Mouse (Mus musculus): ENCODE measurements around the gene AI413582. TPM values are rescaled to one million over a fixed set of nuclear protein-coding genes. Genes with fewer than 3 reads are reported as not detected.

Gene AI413582
- polyA plus RNA-seq, 1 experiment: 98.9 TPM

DNA sequence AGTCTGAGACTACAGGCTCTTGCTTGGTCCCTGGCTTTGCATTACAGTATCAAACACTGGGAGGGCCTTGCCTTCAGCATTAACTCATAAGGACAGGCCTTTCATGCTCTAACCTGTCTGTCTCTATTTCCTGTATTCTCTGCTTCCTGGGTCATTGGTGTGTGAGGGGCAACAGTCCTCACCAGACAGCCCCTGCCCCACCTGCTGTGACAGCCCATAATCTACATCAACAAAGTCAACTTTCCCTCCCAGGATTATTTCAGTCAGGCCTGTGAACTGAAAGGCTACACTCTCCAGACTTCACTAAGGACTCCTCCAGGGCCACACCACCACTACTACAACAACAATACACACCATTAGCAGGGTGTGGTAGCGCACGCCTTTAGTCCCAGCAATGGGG, 37.5 kb upstream of the AI413582 start:
- Histone ChIP-seq H3K4me1 (ENCODE audit: control insufficient read depth, insufficient read depth, low read length) (peaks cover 62% of the 10 kb centered on the region), H3K4me3 (replicated peaks; ENCODE audit: insufficient read depth, low read depth, low read length) (no peak overlapping the region), H3K27ac (ENCODE audit: insufficient read depth, low read length) (peak overlapping the region; percentile 70), H3K27me3 (ENCODE audit: control insufficient read depth, insufficient read depth, low read length) (no peaks in the 10 kb centered on the region)
- TF ChIP-seq CTCF (IDR thresholded peaks at IDR 0.05; ENCODE audit: borderline replicate concordance, insufficient read depth, low read depth, low read length): no peak
- no peak for TF ChIP-seq POLR2A (IDR thresholded peaks at IDR 0.05; ENCODE audit: borderline replicate concordance, insufficient read depth, low read length)
- WGBS: 93% methylated on average over 2 of the region's 2 CpGs
- DNase-seq: no peak

DNA sequence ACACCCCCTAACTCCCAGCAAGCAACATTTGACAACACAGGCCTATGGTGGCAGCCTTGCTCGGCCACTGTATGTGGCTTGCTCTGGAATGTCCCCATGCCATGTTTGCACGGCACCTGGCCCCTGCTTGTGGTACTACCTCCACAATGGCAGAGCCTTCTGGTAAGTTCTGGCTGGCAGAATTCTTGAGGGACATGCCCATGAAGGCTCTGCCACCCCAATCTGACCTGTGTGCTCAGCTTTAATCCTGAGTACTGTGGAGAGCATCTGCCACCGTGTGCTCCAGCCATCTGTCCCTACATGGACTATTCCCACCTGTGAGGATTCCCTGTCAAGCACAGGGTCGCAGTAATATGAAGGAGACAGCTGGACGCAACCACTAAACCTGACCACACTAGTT, 35.3 kb upstream of the AI413582 start:
- Histone ChIP-seq H3K27ac (ENCODE audit: insufficient read depth, low read length) (peak overlapping the region; percentile 37), H3K4me1 (ENCODE audit: control insufficient read depth, insufficient read depth, low read length) (peaks cover 72% of the 10 kb centered on the region), H3K27me3 (ENCODE audit: control insufficient read depth, insufficient read depth, low read length) (no peaks in the 10 kb centered on the region), H3K4me3 (replicated peaks; ENCODE audit: insufficient read depth, low read depth, low read length) (no peak overlapping the region)
- DNase-seq: peak; percentile 78 to 84
- WGBS: 7% methylated on average over 5 of the region's 5 CpGs
- no peak for TF ChIP-seq POLR2A (IDR thresholded peaks at IDR 0.05; ENCODE audit: borderline replicate concordance, insufficient read depth, low read length)
- TF ChIP-seq CTCF (IDR thresholded peaks at IDR 0.05; ENCODE audit: borderline replicate concordance, insufficient read depth, low read depth, low read length): no peak

DNA sequence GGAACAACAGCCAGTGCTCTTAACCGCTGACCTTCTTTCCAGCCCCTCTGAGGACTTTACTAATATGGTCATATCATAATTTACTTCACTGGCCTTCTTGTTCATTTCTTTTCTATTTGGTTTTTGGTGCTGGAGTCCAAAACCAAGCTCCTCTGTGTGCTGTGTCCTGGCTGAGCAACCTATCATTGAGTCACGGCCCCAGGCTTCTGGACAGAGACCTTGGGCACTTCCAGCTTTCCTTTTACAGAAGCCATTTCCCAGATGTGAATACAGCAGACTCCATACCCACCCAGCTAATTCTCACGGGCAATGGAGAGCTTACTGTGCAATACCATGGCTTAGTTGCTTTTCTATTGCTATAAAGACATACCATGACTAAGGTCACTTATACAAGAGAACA, 34.7 kb upstream of the AI413582 start:
- Histone ChIP-seq H3K4me1 (ENCODE audit: control insufficient read depth, insufficient read depth, low read length) (peaks cover 77% of the 10 kb centered on the region), H3K4me3 (replicated peaks; ENCODE audit: insufficient read depth, low read depth, low read length) (no peak overlapping the region), H3K27ac (ENCODE audit: insufficient read depth, low read length) (peak overlapping the region; percentile 37), H3K27me3 (ENCODE audit: control insufficient read depth, insufficient read depth, low read length) (no peaks in the 10 kb centered on the region)
- TF ChIP-seq POLR2A (IDR thresholded peaks at IDR 0.05; ENCODE audit: borderline replicate concordance, insufficient read depth, low read length) (no peak), CTCF (IDR thresholded peaks at IDR 0.05; ENCODE audit: borderline replicate concordance, insufficient read depth, low read depth, low read length) (no peak)
- no peak for DNase-seq
- WGBS: 78% methylated on average over 3 of the region's 3 CpGs

DNA sequence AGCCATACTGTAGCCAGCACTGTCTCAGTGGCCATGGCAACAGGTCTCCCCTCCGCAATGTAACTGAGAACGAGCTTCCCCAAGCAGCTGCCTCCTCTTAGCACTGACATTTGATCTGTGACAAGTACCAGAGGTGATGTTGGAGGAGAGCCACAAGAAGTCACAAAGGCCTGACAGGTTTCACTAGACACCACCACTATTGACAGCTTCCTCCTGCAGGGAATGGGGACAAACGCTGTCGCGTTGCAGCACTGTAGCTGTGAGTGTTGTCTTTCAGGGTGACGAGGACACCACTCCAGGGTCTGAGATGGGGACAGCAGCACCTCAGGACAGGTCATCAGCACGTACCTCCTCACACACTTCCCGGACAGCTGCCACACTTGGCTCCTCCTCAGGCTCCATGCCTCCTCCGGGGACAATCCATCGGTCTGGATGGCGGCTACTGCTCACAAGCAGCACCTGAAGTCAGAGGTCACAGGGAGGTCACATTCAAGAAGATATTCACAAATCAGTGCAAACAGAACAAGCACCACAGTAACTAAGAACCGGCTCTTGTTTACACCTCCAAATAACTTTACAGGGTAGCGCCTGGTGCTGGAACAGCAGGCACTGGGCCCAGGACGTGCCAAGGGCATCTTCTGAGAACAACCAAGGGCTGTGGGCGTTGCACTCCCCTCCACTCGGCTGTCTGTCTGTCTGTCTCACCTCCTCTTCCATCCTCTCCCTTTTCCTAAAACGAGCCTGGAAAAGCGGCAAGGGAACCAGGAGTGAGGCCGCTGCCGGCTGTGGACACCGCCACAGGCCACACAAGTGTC, 31.0 kb upstream of the AI413582 start:
- Histone ChIP-seq H3K27ac (ENCODE audit: insufficient read depth, low read length) (peak overlapping the region; percentile 41), H3K27me3 (ENCODE audit: control insufficient read depth, insufficient read depth, low read length) (no peaks in the 10 kb centered on the region), H3K4me1 (ENCODE audit: control insufficient read depth, insufficient read depth, low read length) (peaks cover 55% of the 10 kb centered on the region), H3K4me3 (replicated peaks; ENCODE audit: insufficient read depth, low read depth, low read length) (no peak overlapping the region)
- 40% methylated on average over 21 of the region's 21 CpGs for WGBS
- no peak for DNase-seq
- TF ChIP-seq POLR2A (IDR thresholded peaks at IDR 0.05; ENCODE audit: borderline replicate concordance, insufficient read depth, low read length): no peak
- TF ChIP-seq CTCF (IDR thresholded peaks at IDR 0.05; ENCODE audit: borderline replicate concordance, insufficient read depth, low read depth, low read length): no peak

DNA sequence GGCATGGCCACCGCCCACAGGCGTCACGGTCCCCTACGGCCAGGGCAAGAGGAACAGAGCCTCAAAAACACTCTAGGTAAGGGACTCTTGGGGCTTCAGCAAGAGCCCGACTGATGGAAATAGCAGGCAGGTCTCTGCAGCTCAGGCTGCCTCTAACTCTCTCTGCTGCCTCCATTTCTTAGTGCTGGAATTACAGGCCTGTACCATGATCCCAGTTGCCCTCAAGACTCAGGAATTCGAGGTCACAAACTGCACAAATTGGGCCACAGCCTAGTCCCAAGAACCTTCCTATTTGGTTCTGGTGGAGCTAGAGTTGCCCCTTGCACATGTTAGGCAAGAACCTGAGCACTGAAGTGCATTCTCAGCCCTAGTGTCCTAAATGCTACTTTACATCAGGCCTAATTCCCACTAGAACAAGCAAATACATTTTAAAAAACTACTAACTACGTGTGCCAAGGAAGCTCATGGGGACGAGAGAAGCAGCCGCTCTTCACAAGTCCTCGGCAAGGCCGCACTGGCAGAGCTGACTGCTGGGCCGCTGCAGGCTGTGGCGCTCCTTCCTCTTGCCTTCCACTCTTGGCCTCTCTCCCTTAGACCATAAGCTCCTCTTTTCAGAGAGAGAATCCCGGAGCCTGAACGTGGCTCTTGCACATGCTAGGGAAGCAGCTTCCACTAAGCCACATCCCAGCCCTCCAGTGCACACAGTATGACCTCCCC, 30.3 kb upstream of the AI413582 start:
- H3K27ac ChIP-seq (ENCODE audit: insufficient read depth, low read length): peak overlapping the region; percentile 41
- WGBS: 25% methylated on average over 15 of the region's 15 CpGs
- H3K4me3 ChIP-seq (replicated peaks; ENCODE audit: insufficient read depth, low read depth, low read length): no peak overlapping the region
- DNase-seq: peak in 1 of 2 experiments; percentile 57
- 0 out of 2 replicates have a peak, but pooled peaks have one; percentile 18 for TF ChIP-seq CTCF (IDR thresholded peaks at IDR 0.05; ENCODE audit: borderline replicate concordance, insufficient read depth, low read depth, low read length)
- no peak for TF ChIP-seq POLR2A (IDR thresholded peaks at IDR 0.05; ENCODE audit: borderline replicate concordance, insufficient read depth, low read length)
- H3K27me3 ChIP-seq (ENCODE audit: control insufficient read depth, insufficient read depth, low read length): no peaks in the 10 kb centered on the region
- H3K4me1 ChIP-seq (ENCODE audit: control insufficient read depth, insufficient read depth, low read length): peaks cover 47% of the 10 kb centered on the region

DNA sequence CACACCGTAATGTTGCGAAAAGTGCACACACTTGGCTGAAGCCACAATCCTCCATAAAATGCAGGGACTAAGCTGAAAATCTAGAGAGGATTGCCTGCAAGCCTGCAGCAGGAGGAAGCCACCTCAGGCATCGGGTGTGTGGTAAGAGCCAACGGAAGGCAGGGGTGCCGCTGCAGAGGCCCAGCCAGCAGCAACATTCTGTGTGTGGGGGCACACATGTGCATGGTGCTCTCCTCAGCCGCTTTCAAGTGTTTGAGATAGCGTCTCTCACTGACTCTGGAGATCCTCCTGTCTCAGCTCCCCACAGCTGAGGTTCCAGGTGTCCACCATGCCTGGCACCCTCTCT, 27.0 kb upstream of the AI413582 start:
- Histone ChIP-seq H3K27me3 (ENCODE audit: control insufficient read depth, insufficient read depth, low read length) (no peaks in the 10 kb centered on the region), H3K4me3 (replicated peaks; ENCODE audit: insufficient read depth, low read depth, low read length) (no peak overlapping the region), H3K27ac (ENCODE audit: insufficient read depth, low read length) (no peak overlapping the region), H3K4me1 (ENCODE audit: control insufficient read depth, insufficient read depth, low read length) (peaks cover 37% of the 10 kb centered on the region)
- DNase-seq: no peak
- no peak for TF ChIP-seq CTCF (IDR thresholded peaks at IDR 0.05; ENCODE audit: borderline replicate concordance, insufficient read depth, low read depth, low read length)
- no peak for TF ChIP-seq POLR2A (IDR thresholded peaks at IDR 0.05; ENCODE audit: borderline replicate concordance, insufficient read depth, low read length)
- WGBS: 97% methylated on average over 7 of the region's 7 CpGs

DNA sequence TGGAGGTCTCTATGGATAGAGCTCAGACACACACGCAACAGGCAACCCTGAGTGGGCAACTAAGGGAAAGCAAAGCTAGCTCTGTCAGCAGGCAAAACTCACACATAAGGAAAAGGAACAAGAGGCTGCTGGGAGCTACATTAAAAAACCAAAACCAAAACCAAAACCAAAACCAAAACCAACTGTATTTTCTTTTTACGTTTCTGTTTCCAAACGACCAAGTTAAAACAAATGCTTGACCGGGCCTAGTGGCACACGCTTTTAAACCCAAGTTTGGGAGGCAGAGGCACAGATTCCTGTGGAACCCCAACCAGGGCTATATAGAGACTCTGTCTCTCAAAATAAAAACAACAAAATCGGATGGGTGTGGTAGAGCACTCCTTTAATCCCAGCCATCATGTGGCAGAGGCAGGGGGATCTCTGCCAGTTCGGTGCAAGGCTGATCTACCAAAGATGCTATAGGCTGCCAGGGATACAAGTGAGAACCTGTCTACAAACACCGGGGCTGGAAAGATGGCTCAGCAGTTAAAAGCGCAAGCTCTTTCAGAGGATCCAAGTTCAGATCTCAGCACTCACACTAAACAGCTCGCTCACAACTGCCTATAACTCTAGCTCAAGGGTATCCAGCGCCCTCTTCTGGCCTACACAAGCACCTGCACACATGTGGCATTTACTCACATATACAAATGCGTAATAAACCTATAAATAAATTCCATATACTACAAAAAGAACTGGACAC, 26.4 kb upstream of the AI413582 start:
- DNase-seq: no peak
- H3K4me3 ChIP-seq (replicated peaks; ENCODE audit: insufficient read depth, low read depth, low read length): no peak overlapping the region
- TF ChIP-seq POLR2A (IDR thresholded peaks at IDR 0.05; ENCODE audit: borderline replicate concordance, insufficient read depth, low read length) (no peak), CTCF (IDR thresholded peaks at IDR 0.05; ENCODE audit: borderline replicate concordance, insufficient read depth, low read depth, low read length) (peak; percentile 27; the same call in 1 of the 2 replicates)
- 87% methylated on average over 12 of the region's 12 CpGs for WGBS
- H3K4me1 ChIP-seq (ENCODE audit: control insufficient read depth, insufficient read depth, low read length): peaks cover 40% of the 10 kb centered on the region
- no peak overlapping the region for H3K27ac ChIP-seq (ENCODE audit: insufficient read depth, low read length)
- H3K27me3 ChIP-seq (ENCODE audit: control insufficient read depth, insufficient read depth, low read length): no peaks in the 10 kb centered on the region
